Mouse (Mus musculus): ENCODE measurements around the gene Vmn1r185.
"Not testable (repeated sequence)": the region's sequence is repeated elsewhere in the genome, so short reads cannot be mapped to it uniquely, and the experiment has no call there.

Gene Vmn1r185

GRCm38 (mm10) chr7:26618364-26618763 is at the start of gene Vmn1r185:
Gene Vmn1r185, minus strand, starts transcription at chr7:26618464.
- not testable (repeated sequence) for DNase-seq (ENCODE audit: low spot score in 2 of 2)

- DNase-seq (ENCODE audit: low spot score in 2 of 2) = not testable (repeated sequence)
These were observed 49.2 kb upstream of the Vmn1r185 start for GRCm38 (mm10) chr7:26667466-26667865.

- DNase-seq (ENCODE audit: low spot score in 2 of 2) = no peak
These were observed 47.7 kb upstream of the Vmn1r185 start for GRCm38 (mm10) chr7:26666011-26666410.

GRCm38 (mm10) chr7:26589774-26590173 is 28.5 kb downstream of the Vmn1r185 start:
- DNase-seq (ENCODE audit: low spot score in 2 of 2) = no peak

GRCm38 (mm10) chr7:26589077-26589476 is 29.2 kb downstream of the Vmn1r185 start:
- no peak for DNase-seq (ENCODE audit: low spot score in 2 of 2)

Measured in spleen, postnatal 14 days (tissue).